Mouse (Mus musculus) lung, embryonic 14.5 days (tissue): ENCODE data around the gene Cdc42ep2. TPM values are rescaled to one million over a fixed set of nuclear protein-coding genes. Genes with fewer than 3 reads are reported as not detected.
"Not testable (repeated sequence)": the region's sequence is repeated elsewhere in the genome, so short reads cannot be mapped to it uniquely, and the experiment has no call there.

Experiments
- ATAC-seq: fragments of 200-750 bp; cut with Nextera tagmentation; 2 replicates; pipeline ENCODE4 v1.8.0; 2017; ENCODE audit warnings: mild to moderate bottlenecking, moderate TSS enrichment, moderate library complexity; ENCODE audit not compliant: insufficient read depth
- DNase-seq: peaks from one replicate; pipeline ENCODE4 v3.0.0-alpha.2; 2015
- H3K27ac ChIP-seq: fragments of 300-500 bp; sonication (generic); 2 replicates; pipeline ENCODE4 v1.5.1; 2014; ENCODE audit warnings: low read depth, mild to moderate bottlenecking, moderate library complexity
- H3K27me3 ChIP-seq: fragments of 300-500 bp; sonication (generic); 2 replicates; pipeline ENCODE4 v1.6.1; 2014; ENCODE audit warnings: low read length, control low read depth; ENCODE audit not compliant: insufficient read depth
- H3K36me3 ChIP-seq: fragments of 300-500 bp; sonication (generic); 2 replicates; pipeline ENCODE4 v1.6.1; 2014; ENCODE audit warnings: control low read depth; ENCODE audit not compliant: insufficient read depth
- H3K4me1 ChIP-seq: fragments of 300-500 bp; sonication (generic); 2 replicates; pipeline ENCODE4 v1.6.1; 2014; ENCODE audit warnings: antibody characterized with exemption, control low read depth; ENCODE audit not compliant: insufficient read depth
- H3K4me2 ChIP-seq: fragments of 300-500 bp; sonication (generic); 2 replicates; pipeline ENCODE4 v1.6.1; 2014; ENCODE audit warnings: mild to moderate bottlenecking
- H3K4me3 ChIP-seq: fragments of 300-500 bp; sonication (generic); 2 replicates; pipeline ENCODE4 v1.5.1; 2014; ENCODE audit warnings: low read depth, low read length
- H3K9ac ChIP-seq: fragments of 300-500 bp; sonication (generic); 2 replicates; pipeline ENCODE4 v1.6.1; 2014
- H3K9me3 ChIP-seq: fragments of 300-500 bp; sonication (generic); 2 replicates; pipeline ENCODE4 v1.6.1; 2016; ENCODE audit warnings: low read depth, low read length, control low read depth
- CTCF ChIP-seq: IDR thresholded peaks from 2 replicates; pipeline ENCODE4 v1.5.1; 2016; ENCODE audit warnings: antibody characterized with exemption, low read depth
- WGBS: fragments of 180-500 bp; shearing (Covaris S2); extraction: QIAGEN DNeasy Blood & Tissue Kit; methylation state at CpG from one replicate; pipeline ENCODE4 v1.1.7; 2014; 5-methylcytosine and 5-hydroxymethylcytosine counted together
- polyA plus RNA-seq: library from polyadenylated mRNA; unstranded; fragments of >200 nt; fragmentation: Nextera tagmentation; extraction: Ambion mirVana; gene quantifications from 2 replicates; pipeline ENCODE4 v1.2.1, GENCODE M21; 2014

The Cdc42ep2 gene
- polyA plus RNA-seq, 1 experiment from 2014 or later, result 9.9 TPM

DNA sequence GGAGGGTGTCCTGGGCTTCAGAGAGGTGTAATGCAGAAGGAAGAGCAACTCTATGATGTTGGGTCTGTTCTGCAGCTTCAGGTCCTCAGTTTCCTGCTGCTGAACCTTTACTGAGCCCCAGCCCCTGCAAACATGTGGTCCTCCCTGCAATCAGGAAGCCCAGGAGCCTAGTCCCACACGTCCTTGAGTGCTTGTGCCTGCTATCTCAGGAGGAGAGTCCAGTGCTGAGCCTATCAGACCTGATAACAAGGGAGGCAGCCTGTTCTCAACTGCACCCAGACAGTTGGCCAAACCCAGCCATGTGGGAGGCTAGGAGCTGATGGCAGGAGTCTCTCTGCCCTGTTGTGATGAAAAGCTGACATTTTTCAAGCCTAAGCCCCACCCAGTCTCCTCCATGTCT is 40.7 kb downstream of the Cdc42ep2 start:
- Histone ChIP-seq H3K4me2 (no peak overlapping the region), H3K36me3 (no peaks in the 10 kb centered on the region), H3K4me1 (no peaks in the 10 kb centered on the region), H3K27ac (no peak overlapping the region), H3K9me3 (no peaks in the 10 kb centered on the region), H3K4me3 (no peak overlapping the region), H3K9ac (no peak overlapping the region), H3K27me3 (no peaks in the 10 kb centered on the region)
- no peak for ATAC-seq
- TF ChIP-seq CTCF, result no peak
- DNase-seq, result no peak
- WGBS, result 25% methylated on average over 1 of the region's 1 CpGs

DNA sequence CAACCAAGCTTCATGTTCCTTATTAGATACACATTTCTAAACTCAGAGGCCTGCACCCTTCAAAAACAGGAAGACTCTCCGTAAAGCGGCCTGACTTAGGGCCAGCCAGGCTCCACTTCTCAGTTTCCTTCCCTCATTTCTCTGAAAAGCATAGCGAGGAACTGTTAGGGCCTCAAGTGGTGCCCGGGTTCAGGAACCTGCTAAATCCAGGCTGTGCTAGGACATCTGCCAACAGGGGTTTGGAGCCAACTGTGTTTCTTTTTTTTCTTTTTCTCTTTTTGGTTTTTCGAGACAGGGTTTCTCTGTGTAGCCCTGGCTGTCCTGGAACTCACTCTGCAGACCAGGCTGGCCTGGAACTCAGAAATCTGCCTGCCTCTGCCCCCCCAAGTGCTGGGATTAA is 42.5 kb downstream of the Cdc42ep2 start:
- not testable (repeated sequence) for H3K4me1 ChIP-seq, DNase-seq, H3K9me3 ChIP-seq, ATAC-seq, H3K4me2 ChIP-seq, H3K4me3 ChIP-seq, H3K36me3 ChIP-seq, H3K27me3 ChIP-seq, H3K27ac ChIP-seq, H3K9ac ChIP-seq
- 64% methylated on average over 5 of the region's 5 CpGs for WGBS

DNA sequence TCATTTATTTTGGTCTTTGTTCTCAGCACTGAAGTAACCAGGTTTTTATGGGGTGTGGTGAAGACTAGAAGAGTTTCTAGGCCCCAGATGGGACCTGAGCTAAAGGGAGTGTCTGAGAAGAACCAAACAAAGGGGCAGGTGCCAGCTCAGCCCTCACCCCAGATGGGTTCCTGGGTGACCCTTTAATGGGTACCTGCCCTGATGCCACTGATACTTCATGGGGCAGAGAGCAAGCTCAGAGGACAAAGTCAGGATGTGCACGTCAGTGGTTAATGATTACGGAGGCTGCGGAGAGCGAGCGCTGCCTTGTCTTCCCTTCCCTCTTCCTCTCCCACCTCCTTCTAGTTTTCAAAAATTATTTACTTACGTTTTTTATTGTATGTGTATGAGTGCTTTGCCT is 43.5 kb downstream of the Cdc42ep2 start:
- TF ChIP-seq CTCF, result no peak
- no peak overlapping the region for H3K9ac ChIP-seq
- no peaks in the 10 kb centered on the region for H3K9me3 ChIP-seq
- no peak overlapping the region for H3K27ac ChIP-seq
- 88% methylated on average over 6 of the region's 6 CpGs for WGBS
- no peaks in the 10 kb centered on the region for H3K27me3 ChIP-seq
- no peak overlapping the region for H3K4me3 ChIP-seq
- DNase-seq, result no peak
- no peak overlapping the region for H3K4me2 ChIP-seq
- no peak for ATAC-seq
- no peaks in the 10 kb centered on the region for H3K36me3 ChIP-seq
- H3K4me1 ChIP-seq, result no peaks in the 10 kb centered on the region

DNA sequence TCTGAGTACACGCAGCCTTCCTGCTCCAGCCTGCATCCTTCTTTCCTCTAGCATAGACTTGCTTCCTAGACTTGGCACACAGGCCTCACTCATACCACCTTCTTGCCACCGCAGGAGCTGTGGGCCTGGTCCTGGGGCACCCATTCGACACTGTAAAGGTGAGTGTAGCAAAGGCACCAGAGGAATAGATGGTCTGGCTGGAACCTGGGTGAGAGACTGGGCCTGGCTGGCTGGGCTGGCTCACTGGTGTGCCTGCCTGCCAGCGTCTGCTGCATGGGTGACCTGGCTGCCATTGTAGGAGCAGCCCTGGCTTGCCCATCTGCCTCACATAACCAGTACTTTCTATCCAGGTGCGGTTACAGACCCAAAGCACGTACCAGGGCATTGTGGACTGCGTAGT is 44.9 kb downstream of the Cdc42ep2 start:
- no peak overlapping the region for H3K4me2 ChIP-seq
- H3K36me3 ChIP-seq, result no peaks in the 10 kb centered on the region
- 93% methylated on average over 7 of the region's 7 CpGs for WGBS
- DNase-seq, result no peak
- TF ChIP-seq CTCF, result no peak
- H3K9me3 ChIP-seq, result no peaks in the 10 kb centered on the region
- 0 out of 2 replicates have a peak, but pooled peaks cover 6% of the 10 kb centered on the region for H3K4me1 ChIP-seq
- H3K4me3 ChIP-seq, result no peak overlapping the region
- H3K27ac ChIP-seq, result no peak overlapping the region
- no peaks in the 10 kb centered on the region for H3K27me3 ChIP-seq
- ATAC-seq, result no peak
- H3K9ac ChIP-seq, result no peak overlapping the region

DNA sequence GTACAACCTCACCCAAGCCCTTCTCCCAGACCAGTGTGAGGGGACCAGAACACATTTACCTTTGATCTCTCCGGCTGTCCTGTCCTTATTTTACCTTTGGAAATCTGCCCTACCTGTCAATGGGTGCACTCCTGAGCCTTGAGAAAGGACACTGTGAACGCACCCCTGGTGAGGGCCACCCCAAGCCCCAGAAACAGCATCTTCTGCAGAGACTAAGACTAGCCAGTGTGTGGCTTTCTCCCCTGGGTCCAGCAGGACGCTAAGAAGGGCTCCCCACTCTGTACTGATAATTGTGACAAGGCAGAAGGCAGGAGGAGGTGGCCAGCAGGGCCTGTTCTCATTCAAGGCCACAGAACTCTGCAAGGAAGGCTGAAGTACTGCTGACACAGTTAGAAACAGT is 45.7 kb downstream of the Cdc42ep2 start:
- TF ChIP-seq CTCF, result no peak
- no peak overlapping the region for H3K4me3 ChIP-seq

DNA sequence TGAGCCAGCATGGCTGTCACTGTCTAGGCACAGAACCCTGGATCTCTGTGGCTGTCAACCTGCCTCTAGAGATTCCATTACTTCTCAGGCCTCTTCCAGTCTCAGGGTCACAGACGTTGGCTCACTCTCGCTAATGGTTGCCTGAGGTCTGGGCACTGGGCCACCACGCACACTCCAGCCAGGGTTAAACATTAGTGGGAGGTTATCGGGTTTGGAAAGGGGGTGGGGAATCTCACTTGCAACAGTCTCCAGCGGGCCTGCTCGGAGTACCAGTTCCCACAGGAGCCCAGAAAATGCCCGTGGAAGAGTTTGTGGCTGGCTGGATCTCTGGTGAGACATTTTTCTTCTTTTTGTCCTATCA is 46.3 kb downstream of the Cdc42ep2 start:
- WGBS, result 44% methylated on average over 7 of the region's 7 CpGs
- Histone ChIP-seq H3K27me3 (no peaks in the 10 kb centered on the region), H3K4me2 (peak overlapping the region; percentile 41; the same call in 1 of the 2 replicates), H3K9ac (no peak overlapping the region), H3K4me1 (peaks cover 13% of the 10 kb centered on the region; the same call in 1 of the 2 replicates), H3K4me3 (no peak overlapping the region), H3K27ac (no peak overlapping the region), H3K36me3 (0 out of 2 replicates have a peak, but pooled peaks cover 5% of the 10 kb centered on the region), H3K9me3 (no peaks in the 10 kb centered on the region)
- DNase-seq (peak; percentile 13), ATAC-seq (no peak)
- TF ChIP-seq CTCF, result no peak

More for the DNA sequence above, 45.7 kb downstream of the Cdc42ep2 start:
- Histone ChIP-seq H3K9ac (no peak overlapping the region), H3K4me1 (peaks cover 9% of the 10 kb centered on the region; the same call in 1 of the 2 replicates), H3K9me3 (no peaks in the 10 kb centered on the region), H3K27ac (no peak overlapping the region), H3K4me2 (no peak overlapping the region), H3K27me3 (no peaks in the 10 kb centered on the region), H3K36me3 (no peaks in the 10 kb centered on the region)
- 74% methylated on average over 3 of the region's 3 CpGs for WGBS
- ATAC-seq (no peak), DNase-seq (no peak)

DNA sequence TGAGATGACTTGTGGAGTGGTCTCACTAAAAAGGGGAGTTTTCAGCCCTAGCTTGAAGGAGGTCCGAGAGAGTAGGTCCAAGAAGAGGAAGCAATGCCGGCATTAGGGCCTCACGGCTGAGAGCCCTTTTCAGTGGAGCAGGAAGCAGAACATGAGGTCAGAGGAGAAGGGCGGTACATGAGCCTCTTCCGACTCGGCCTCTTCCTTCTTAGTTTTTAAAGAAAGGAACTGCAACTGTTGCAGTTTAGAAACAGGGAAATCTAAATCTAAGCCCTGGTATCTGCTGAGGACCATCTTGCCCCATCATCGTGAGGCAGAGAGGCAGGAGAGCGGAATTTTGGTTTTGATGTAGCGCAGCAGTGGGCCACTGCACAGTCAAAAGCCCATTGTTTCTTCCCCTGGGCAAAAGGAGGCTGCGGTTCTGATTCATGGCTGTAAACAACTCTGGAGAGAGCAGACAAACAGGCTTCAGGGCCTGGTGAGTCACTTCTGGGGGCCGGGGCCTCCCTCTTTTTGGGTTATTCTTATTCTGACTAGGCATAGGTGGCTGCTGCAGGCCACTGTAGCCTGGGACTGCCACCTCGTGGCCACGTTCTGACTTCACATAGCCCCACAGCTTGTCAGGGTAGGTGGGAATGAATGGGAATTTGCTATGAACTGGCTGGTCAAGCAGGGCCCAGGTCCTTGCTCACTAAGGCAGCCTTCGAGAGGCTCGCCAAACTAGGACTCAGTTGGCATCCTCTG is 46.8 kb downstream of the Cdc42ep2 start, which contains the start of gene Slc25a45:
Gene Slc25a45, plus strand, starts transcription at position 191 of the 744 bp plus-strand sequence.
- DNase-seq, result peak; percentile 83
- H3K4me3 ChIP-seq, result peak within 1 kb of the TSS; percentile 14; the same call in 1 of the 2 replicates
- ATAC-seq, result 0 out of 2 replicates have a peak, but pooled peaks have one; percentile 32
- TF ChIP-seq CTCF, result peak; percentile 85
- H3K27ac ChIP-seq, result peak within 1 kb of the TSS; percentile 78
- H3K36me3 ChIP-seq, result peaks cover 10% of the 10 kb centered on the region; the same call in 1 of the 2 replicates
- H3K4me2 ChIP-seq, result peak within 1 kb of the TSS; percentile 41
- H3K9ac ChIP-seq, result peak within 1 kb of the TSS; percentile 42
- no peaks in the 10 kb centered on the region for H3K9me3 ChIP-seq
- WGBS, result 41% methylated on average over 15 of the region's 15 CpGs
- H3K27me3 ChIP-seq, result no peaks in the 10 kb centered on the region
- peaks cover 13% of the 10 kb centered on the region for H3K4me1 ChIP-seq
